Mouse (Mus musculus): ENCODE measurements at regions not wholly inside any gene's neighbourhood (a gene's known extent, or its start where the extent isn't known, plus 50 kb on each side); places are given as distances from the start of the nearest gene placed in this dataset.

DNA sequence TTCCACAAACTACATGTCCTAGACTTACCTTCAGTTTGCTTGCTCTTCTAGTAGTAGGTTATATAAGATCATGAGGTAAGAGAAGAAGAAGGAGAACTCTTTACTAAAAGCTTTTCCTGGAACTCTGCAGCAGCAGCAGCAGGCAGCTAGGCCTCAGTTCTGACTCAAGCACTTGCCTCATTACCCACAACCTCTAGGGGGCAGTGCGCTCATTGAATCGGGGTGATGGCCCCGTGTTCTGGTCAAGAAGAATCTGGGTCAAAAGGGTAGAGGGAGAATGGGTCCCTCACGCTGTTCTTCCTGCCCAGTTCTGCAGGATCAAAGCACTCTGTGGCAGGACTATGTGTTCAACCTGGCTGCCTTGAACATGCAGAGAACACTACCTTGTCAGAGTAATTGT, 109.9 kb upstream of the Otud4 start:
- no peak for DNase-seq (ENCODE audit: low spot score in 2 of 2)
- intact Hi-C loops (cut with DNase I): no loop called here

GRCm38 (mm10) chr8:79522040-79522439, 117.4 kb upstream of the Otud4 start:
- DNase-seq (ENCODE audit: low spot score in 2 of 2): no peak
- intact Hi-C loops (cut with DNase I): no loop called here

GRCm38 (mm10) chr8:79518966-79519365, 119.6 kb upstream of the Smad1 start:
- DNase-seq (ENCODE audit: low spot score in 2 of 2): no peak
- intact Hi-C loops (cut with DNase I): no loop called here

GRCm38 (mm10) chr8:79515282-79515783, 116.0 kb upstream of the Smad1 start:
- no peak for DNase-seq (ENCODE audit: low spot score in 2 of 2)
- intact Hi-C loops (cut with DNase I): no loop called here

DNA sequence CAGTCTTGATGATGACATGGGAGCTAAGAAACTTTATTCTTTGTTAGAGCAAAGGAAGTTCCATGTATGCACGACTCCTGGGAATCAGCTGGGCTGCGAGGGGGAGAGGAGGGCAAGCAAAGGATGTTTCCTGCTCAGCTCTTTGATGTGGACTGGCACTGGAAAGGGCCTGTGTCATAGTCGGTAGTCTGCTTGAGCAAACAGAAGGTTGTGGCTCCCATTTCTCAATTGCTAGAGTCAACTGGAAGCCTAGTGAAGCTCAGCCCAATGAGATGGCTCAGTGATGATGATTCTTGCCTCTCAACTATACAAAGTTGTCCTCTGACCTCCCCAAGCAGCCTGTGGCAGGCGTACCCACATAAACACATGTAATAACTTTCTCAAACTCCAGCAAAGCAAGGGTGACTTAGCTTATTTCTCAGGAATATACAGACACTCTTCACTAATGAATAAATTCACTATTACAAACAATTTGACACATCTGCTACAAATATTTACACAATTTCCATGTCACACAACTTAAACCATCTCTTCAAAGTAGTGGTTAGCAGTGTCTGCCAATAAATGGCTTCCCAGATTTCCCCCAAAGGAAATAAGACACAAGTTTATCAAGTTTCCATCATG, 115.4 kb upstream of the Smad1 start:
- no peak for DNase-seq (ENCODE audit: low spot score in 2 of 2)
- intact Hi-C loops (cut with DNase I): no loop called here

GRCm38 (mm10) chr8:79508597-79508996, 109.3 kb upstream of the Smad1 start:
- intact Hi-C loops (cut with DNase I): no loop called here
- DNase-seq (ENCODE audit: low spot score in 2 of 2): no peak

- intact Hi-C loops (cut with DNase I): no loop called here
- DNase-seq (ENCODE audit: low spot score in 2 of 2): no peak
Observed at GRCm38 (mm10) chr8:79505381-79505780, 106.1 kb upstream of the Smad1 start.

DNA sequence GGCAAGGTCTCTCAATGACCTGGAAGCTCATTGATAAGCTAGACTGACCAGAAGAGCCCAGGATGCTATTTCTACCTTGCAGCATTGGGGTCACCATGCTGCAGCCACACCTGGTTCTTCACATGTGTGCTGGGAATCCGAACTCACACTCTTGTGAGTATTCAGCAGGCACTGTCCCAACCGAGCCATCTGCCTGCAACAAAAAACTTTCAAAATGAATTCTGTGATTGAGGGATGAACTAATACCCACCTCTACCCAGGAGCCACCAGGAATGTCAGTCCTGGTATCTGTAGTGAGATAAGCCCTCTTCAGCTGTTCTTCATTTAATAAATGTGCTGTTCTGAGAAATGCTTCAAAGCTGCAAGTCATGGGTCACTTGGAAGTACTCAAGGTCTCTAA, 104.6 kb upstream of the Smad1 start:
- no peak for DNase-seq (ENCODE audit: low spot score in 2 of 2)
- intact Hi-C loops (cut with DNase I): no loop called here

DNA sequence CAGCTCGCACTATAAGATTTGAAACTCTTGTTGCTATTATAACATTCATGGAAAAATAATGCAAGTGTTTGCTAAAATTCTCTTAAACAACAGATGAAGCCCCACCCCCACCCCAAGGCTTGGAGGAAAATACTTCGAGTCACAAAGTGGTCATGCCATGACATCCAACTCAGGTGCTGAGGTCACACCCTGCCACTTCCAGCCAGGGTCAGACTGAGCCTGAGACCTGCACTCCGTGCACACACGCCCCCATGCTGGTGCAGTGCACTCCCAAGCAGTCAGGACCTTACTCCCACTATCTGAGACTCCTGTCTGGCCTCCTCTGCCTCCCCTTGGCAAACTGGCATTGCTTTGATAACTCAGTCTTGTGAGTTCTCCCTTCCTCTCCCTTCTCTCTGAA, 102.7 kb upstream of the Smad1 start:
- intact Hi-C loops (cut with DNase I): no loop called here

GRCm38 (mm10) chr8:79501238-79501637, 101.9 kb upstream of the Smad1 start:
- no peak for DNase-seq (ENCODE audit: low spot score in 2 of 2)
- intact Hi-C loops (cut with DNase I): no loop called here

More for the DNA sequence above, 102.7 kb upstream of the Smad1 start:
- DNase-seq (ENCODE audit: low spot score in 2 of 2): no peak

- intact Hi-C loops (cut with DNase I): no loop called here
- no peak for DNase-seq (ENCODE audit: low spot score in 2 of 2)
Observed at GRCm38 (mm10) chr8:79499258-79499657, 99.9 kb upstream of the Smad1 start.

DNA sequence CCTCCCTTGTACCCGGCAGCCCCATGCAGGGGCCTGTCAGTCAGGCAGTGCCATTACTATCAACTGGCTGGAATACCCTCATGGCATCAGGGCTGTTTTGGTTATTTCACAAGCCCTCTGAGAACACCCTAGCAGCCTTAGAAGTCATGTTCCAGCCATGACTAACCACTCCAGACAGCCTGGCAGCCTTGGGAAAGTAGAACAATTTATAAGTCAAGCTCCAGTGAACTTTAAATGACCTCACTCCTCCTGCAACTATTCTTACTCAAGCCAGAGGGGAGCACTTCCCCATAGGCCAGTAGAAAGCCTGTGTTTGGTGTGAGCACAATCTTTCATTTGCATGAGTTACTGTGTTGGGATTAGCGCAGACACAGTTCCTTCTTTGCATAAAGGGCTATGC, 99.3 kb upstream of the Smad1 start:
- intact Hi-C loops (cut with DNase I): no loop called here
- DNase-seq (ENCODE audit: low spot score in 2 of 2): no peak

GRCm38 (mm10) chr8:79491156-79491698, 91.9 kb upstream of the Smad1 start:
- intact Hi-C loops (cut with DNase I): loop anchor here (5.0 kb wide), 1 partner anchor 194 kb away; no protein-coding TSS in a partner anchor
- no peak for DNase-seq (ENCODE audit: low spot score in 2 of 2)

DNA sequence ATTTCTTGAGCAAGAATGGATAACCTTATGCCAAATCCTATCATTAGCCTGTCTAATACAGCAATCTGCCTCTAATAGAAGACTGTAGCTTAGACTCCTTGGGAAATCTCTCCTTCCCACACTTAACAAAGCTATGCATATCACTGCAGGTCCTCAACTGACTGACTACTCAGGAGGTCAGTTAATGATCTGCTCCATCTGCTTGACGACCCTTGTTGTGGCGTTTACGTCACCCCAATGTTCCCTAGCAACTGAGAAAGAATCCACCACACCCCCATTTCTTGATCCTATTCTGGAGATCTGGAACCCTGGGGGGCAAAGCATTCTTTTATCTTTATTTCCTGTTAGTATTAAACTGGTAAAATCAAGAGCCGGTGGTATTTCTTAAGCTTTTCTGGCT, 91.4 kb upstream of the Smad1 start:
- intact Hi-C loops (cut with DNase I): loop anchor here (5.0 kb wide), 1 partner anchor 193 kb away; no protein-coding TSS in a partner anchor
- DNase-seq (ENCODE audit: low spot score in 2 of 2): no peak

- no peak for DNase-seq (ENCODE audit: low spot score in 2 of 2)
- intact Hi-C loops (cut with DNase I): loop anchor here (5.0 kb wide), 1 partner anchor 152 kb away; no protein-coding TSS in a partner anchor
Observed at GRCm38 (mm10) chr8:79488861-79489260, 89.5 kb upstream of the Smad1 start.

GRCm38 (mm10) chr8:79487597-79487996, 88.3 kb upstream of the Smad1 start:
- no peak for DNase-seq (ENCODE audit: low spot score in 2 of 2)
- intact Hi-C loops (cut with DNase I): loop anchor here (5.0 kb wide), 1 partner anchor 150 kb away; no protein-coding TSS in a partner anchor

DNA sequence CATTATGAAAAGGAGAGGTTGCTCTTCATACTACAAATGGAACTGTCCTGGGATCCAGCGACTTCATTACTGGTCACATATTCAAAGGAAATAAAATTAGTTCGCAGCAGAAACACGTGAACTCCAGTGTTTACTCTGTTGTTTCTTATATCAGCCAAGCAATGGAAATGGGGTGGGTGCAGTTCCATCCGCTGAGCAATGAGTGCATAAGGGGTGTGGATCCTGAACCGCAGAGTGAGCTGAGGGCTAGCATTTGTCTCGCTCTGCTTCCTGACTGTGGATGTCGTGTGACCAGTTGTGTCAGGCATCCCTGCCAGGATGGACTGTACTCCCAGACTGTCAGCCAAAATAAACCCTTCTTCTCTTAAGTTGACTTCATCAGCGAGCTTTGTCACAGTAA, 80.0 kb upstream of the Smad1 start:
- intact Hi-C loops (cut with DNase I): no loop called here
- no peak for DNase-seq (ENCODE audit: low spot score in 2 of 2)

DNA sequence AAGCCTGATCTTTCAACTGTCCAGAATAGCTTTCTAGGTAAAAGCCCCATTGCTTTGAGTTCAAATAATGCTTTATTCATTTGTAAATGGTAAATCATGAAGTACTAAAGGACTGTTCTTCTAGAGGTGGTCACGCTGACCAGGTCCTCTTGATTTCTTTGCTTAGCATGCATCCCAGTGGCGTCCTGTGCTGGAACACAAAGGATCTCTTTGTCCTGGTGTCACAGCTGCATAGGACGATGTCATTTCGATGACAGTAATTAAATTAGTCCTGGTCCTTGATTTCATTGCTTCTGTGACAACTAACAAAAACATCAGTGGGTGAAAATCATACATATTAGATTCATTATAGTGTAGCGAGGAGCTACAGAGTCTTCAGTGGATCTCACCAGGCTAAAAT, 76.7 kb upstream of the Smad1 start:
- intact Hi-C loops (cut with DNase I): no loop called here
- DNase-seq (ENCODE audit: low spot score in 2 of 2): no peak

DNA sequence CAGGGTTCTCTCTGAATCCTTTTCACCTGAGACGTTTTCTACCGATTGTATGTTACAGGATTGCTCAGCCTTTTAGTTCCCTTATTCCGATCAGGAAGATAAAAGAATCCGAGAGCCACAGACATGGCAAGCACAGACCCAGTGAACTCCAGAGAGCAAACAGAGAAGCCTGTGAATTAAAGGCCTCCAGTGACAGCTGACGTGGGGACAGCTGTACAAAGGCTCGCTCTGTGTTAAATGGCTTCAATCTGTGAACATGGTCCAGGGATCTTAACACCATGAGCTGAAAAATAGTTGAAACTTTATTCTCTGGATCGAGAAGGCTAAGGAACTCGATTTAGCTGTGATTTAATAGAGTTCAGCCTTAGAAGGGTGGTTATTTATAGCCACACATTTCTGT, 75.4 kb upstream of the Smad1 start:
- intact Hi-C loops (cut with DNase I): no loop called here
- no peak for DNase-seq (ENCODE audit: low spot score in 2 of 2)

- DNase-seq (ENCODE audit: low spot score in 2 of 2): no peak
- intact Hi-C loops (cut with DNase I): no loop called here
Observed at GRCm38 (mm10) chr8:79452101-79452500, 52.8 kb upstream of the Smad1 start.

DNA sequence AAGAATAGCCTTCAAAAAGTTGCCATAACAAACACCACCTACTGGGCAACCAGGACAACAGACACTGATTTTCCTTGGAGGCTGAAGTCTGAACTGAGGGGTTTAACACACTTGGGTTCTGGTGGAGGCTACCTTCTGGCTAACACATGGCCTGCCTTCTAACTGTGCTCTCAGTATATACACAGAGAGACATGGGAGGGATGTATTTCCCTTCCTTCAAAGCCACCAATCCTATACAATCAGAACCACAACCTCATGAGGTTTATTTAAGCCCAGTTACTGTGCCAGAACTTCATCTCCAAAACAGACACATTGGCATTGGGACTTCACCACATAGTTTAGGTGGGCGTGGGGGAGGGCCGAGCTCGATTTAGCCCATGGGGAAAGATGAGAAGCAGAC, 50.1 kb upstream of the Smad1 start:
- no peak for DNase-seq (ENCODE audit: low spot score in 2 of 2)
- intact Hi-C loops (cut with DNase I): no loop called here

Data from left cerebral cortex, postnatal 36 days (tissue).